Mouse (Mus musculus): ENCODE data around the gene Rrh. TPM values are rescaled to one million over a fixed set of nuclear protein-coding genes. Genes with fewer than 3 reads are reported as not detected.

The Rrh gene
- polyA plus RNA-seq, 1 experiment from 2014 or later = not detected

- H3K4me2 ChIP-seq (replicated peaks; ENCODE audit: low read depth, low read length) = peak within 1 kb of the TSS; percentile 83
- H3K36me3 ChIP-seq (ENCODE audit: insufficient read depth, low read length) = peaks cover 8% of the 10 kb centered on the region
- H3K27ac ChIP-seq (ENCODE audit: low read length) = peak within 1 kb of the TSS; percentile 95
- peaks cover 22% of the 10 kb centered on the region for H3K4me1 ChIP-seq (ENCODE audit: insufficient read depth, low read length)
- peak; percentile 93 for ATAC-seq (ENCODE audit: low FRiP score, low TSS enrichment)
- H3K4me3 ChIP-seq (ENCODE audit: low read length) = peak within 1 kb of the TSS; percentile 88
- no peaks in the 10 kb centered on the region for H3K27me3 ChIP-seq (ENCODE audit: insufficient read depth, low read length)
- WGBS = under 1% methylated on average over 56 of the region's 60 CpGs
- peak within 1 kb of the TSS; percentile 86 for H3K9ac ChIP-seq (replicated peaks; ENCODE audit: low read length)
- H3K9me3 ChIP-seq (ENCODE audit: low read length) = no peaks in the 10 kb centered on the region
These were observed 8.7 kb upstream of the Rrh start, which contains the start of gene Gar1 for GRCm38 (mm10) chr3:129831035-129831568. Gene Gar1 (minus strand): TSS chr3:129831396.

GRCm38 (mm10) chr3:129830626-129831025, 8.2 kb upstream of the Rrh start:
- ATAC-seq (ENCODE audit: low FRiP score, low TSS enrichment) = no peak
- H3K4me3 ChIP-seq (ENCODE audit: low read length) = peak overlapping the region; percentile 88
- H3K4me2 ChIP-seq (replicated peaks; ENCODE audit: low read depth, low read length) = peak overlapping the region; percentile 83
- WGBS = 1% methylated on average over 38 of the region's 45 CpGs
- no peaks in the 10 kb centered on the region for H3K9me3 ChIP-seq (ENCODE audit: low read length)
- H3K27me3 ChIP-seq (ENCODE audit: insufficient read depth, low read length) = no peaks in the 10 kb centered on the region
- peaks cover 20% of the 10 kb centered on the region for H3K4me1 ChIP-seq (ENCODE audit: insufficient read depth, low read length)
- H3K9ac ChIP-seq (replicated peaks; ENCODE audit: low read length) = peak overlapping the region; percentile 86
- peak overlapping the region; percentile 95 for H3K27ac ChIP-seq (ENCODE audit: low read length)
- peaks cover 10% of the 10 kb centered on the region for H3K36me3 ChIP-seq (ENCODE audit: insufficient read depth, low read length)

DNA sequence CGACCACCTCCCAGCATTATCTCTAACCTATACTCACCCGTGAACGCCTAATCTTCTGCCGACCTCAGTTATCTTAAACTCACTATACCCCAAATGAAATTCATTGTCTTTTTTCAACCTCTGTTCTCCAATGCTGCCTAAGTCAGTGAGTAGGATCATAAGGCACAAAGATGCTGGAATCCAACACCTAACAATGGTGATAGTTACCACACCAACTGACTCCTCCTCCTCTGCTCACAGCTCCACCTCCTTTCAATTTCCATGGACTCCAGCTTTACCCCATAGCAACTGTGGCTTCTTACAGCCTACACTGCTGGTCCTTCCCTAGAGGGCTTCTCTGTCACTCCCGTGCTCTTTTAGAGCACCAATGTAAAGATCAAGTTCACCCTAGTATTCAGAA, 5.3 kb upstream of the Rrh start:
- Histone ChIP-seq H3K4me3 (ENCODE audit: low read length) (no peak overlapping the region), H3K36me3 (ENCODE audit: insufficient read depth, low read length) (peaks cover 20% of the 10 kb centered on the region), H3K4me1 (ENCODE audit: insufficient read depth, low read length) (peaks cover 17% of the 10 kb centered on the region), H3K4me2 (replicated peaks; ENCODE audit: low read depth, low read length) (no peak overlapping the region), H3K27me3 (ENCODE audit: insufficient read depth, low read length) (no peaks in the 10 kb centered on the region), H3K27ac (ENCODE audit: low read length) (no peak overlapping the region), H3K9me3 (ENCODE audit: low read length) (no peaks in the 10 kb centered on the region), H3K9ac (replicated peaks; ENCODE audit: low read length) (no peak overlapping the region)
- 97% methylated on average over 5 of the region's 5 CpGs for WGBS
- no peak for ATAC-seq (ENCODE audit: low FRiP score, low TSS enrichment)

- H3K9ac ChIP-seq (replicated peaks; ENCODE audit: low read length) = no peak overlapping the region
- ATAC-seq (ENCODE audit: low FRiP score, low TSS enrichment) = no peak
- no peak overlapping the region for H3K4me2 ChIP-seq (replicated peaks; ENCODE audit: low read depth, low read length)
- H3K36me3 ChIP-seq (ENCODE audit: insufficient read depth, low read length) = peaks cover 20% of the 10 kb centered on the region
- peaks cover 15% of the 10 kb centered on the region for H3K4me1 ChIP-seq (ENCODE audit: insufficient read depth, low read length)
- H3K27me3 ChIP-seq (ENCODE audit: insufficient read depth, low read length) = no peaks in the 10 kb centered on the region
- no peak overlapping the region for H3K4me3 ChIP-seq (ENCODE audit: low read length)
- 87% methylated on average over 10 of the region's 10 CpGs for WGBS
- no peak overlapping the region for H3K27ac ChIP-seq (ENCODE audit: low read length)
- H3K9me3 ChIP-seq (ENCODE audit: low read length) = no peaks in the 10 kb centered on the region
These were observed 4.3 kb upstream of the Rrh start for GRCm38 (mm10) chr3:129826691-129827090.

DNA sequence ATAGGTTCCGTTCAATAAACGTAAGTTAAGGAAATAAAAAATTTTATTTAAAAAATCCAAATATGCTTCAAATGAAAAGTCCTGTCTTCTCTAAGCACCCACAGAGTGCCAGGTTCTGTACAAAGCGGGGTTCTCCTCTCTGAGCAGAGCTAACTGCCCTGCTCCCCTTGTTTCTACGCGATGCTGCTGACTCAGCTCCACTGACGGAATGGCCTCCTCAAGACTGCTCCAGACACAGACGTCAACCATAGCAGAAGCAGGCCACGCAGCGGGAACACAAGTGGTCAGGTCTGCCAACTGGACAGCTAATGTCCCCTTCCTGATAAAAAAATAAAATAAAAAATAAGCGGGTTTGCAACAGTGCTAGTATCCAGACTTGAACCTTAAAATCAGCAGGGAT, 2.5 kb upstream of the Rrh start:
- Histone ChIP-seq H3K27ac (ENCODE audit: low read length) (no peak overlapping the region), H3K9ac (replicated peaks; ENCODE audit: low read length) (no peak overlapping the region), H3K4me1 (ENCODE audit: insufficient read depth, low read length) (peaks cover 10% of the 10 kb centered on the region), H3K36me3 (ENCODE audit: insufficient read depth, low read length) (peaks cover 20% of the 10 kb centered on the region), H3K4me2 (replicated peaks; ENCODE audit: low read depth, low read length) (no peak overlapping the region), H3K27me3 (ENCODE audit: insufficient read depth, low read length) (no peaks in the 10 kb centered on the region), H3K4me3 (ENCODE audit: low read length) (no peak overlapping the region), H3K9me3 (ENCODE audit: low read length) (no peaks in the 10 kb centered on the region)
- ATAC-seq (ENCODE audit: low FRiP score, low TSS enrichment) = no peak
- WGBS = 90% methylated on average over 10 of the region's 10 CpGs

- Histone ChIP-seq H3K4me3 (ENCODE audit: low read length) (no peak overlapping the region), H3K4me2 (replicated peaks; ENCODE audit: low read depth, low read length) (no peak overlapping the region)
- 94% methylated on average over 4 of the region's 4 CpGs for WGBS
These were observed 1.8 kb upstream of the Rrh start for GRCm38 (mm10) chr3:129824146-129824545.

GRCm38 (mm10) chr3:129823293-129823692, 906 bp upstream of the Rrh start:
- H3K4me3 ChIP-seq (ENCODE audit: low read length) = no peak overlapping the region
- ATAC-seq (ENCODE audit: low FRiP score, low TSS enrichment) = no peak
- no peak overlapping the region for H3K27ac ChIP-seq (ENCODE audit: low read length)
- H3K4me2 ChIP-seq (replicated peaks; ENCODE audit: low read depth, low read length) = no peak overlapping the region
- H3K4me1 ChIP-seq (ENCODE audit: insufficient read depth, low read length) = no peaks in the 10 kb centered on the region
- H3K36me3 ChIP-seq (ENCODE audit: insufficient read depth, low read length) = peaks cover 20% of the 10 kb centered on the region
- H3K9ac ChIP-seq (replicated peaks; ENCODE audit: low read length) = no peak overlapping the region
- no peaks in the 10 kb centered on the region for H3K27me3 ChIP-seq (ENCODE audit: insufficient read depth, low read length)
- H3K9me3 ChIP-seq (ENCODE audit: low read length) = no peaks in the 10 kb centered on the region
- WGBS = 60% methylated on average over 5 of the region's 5 CpGs

More at GRCm38 (mm10) chr3:129824146-129824545, 1.8 kb upstream of the Rrh start:
- Histone ChIP-seq H3K27me3 (ENCODE audit: insufficient read depth, low read length) (no peaks in the 10 kb centered on the region), H3K4me1 (ENCODE audit: insufficient read depth, low read length) (peaks cover 2% of the 10 kb centered on the region; the same call in 1 of the 2 replicates), H3K9ac (replicated peaks; ENCODE audit: low read length) (no peak overlapping the region), H3K27ac (ENCODE audit: low read length) (no peak overlapping the region), H3K9me3 (ENCODE audit: low read length) (no peaks in the 10 kb centered on the region), H3K36me3 (ENCODE audit: insufficient read depth, low read length) (peaks cover 20% of the 10 kb centered on the region)
- ATAC-seq (ENCODE audit: low FRiP score, low TSS enrichment) = no peak

DNA sequence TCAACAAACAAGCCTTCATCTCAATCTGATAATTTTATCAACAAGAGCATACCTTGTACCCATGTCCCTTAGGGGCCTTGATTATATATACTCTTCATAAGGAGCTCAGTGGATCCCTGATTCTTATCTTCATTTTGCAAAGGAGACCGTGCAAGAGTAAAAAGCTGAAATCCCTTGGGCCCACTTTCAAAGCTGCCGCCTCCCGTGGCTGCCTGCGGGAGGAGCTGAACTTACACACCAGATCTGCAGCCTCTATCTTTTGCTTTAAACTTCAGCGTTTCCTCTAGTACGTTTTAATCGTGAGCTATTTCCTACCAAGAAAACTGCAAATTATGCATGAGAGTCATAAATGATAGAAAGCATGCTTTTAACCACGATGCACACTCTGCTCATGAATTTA, 651 bp downstream of the Rrh start:
- H3K27me3 ChIP-seq (ENCODE audit: insufficient read depth, low read length) = no peaks in the 10 kb centered on the region
- no peak overlapping the region for H3K27ac ChIP-seq (ENCODE audit: low read length)
- no peak overlapping the region for H3K9ac ChIP-seq (replicated peaks; ENCODE audit: low read length)
- H3K4me2 ChIP-seq (replicated peaks; ENCODE audit: low read depth, low read length) = no peak overlapping the region
- peaks cover 18% of the 10 kb centered on the region for H3K36me3 ChIP-seq (ENCODE audit: insufficient read depth, low read length)
- H3K9me3 ChIP-seq (ENCODE audit: low read length) = no peaks in the 10 kb centered on the region
- ATAC-seq (ENCODE audit: low FRiP score, low TSS enrichment) = no peak
- no peak overlapping the region for H3K4me3 ChIP-seq (ENCODE audit: low read length)
- 74% methylated on average over 8 of the region's 8 CpGs for WGBS
- H3K4me1 ChIP-seq (ENCODE audit: insufficient read depth, low read length) = no peaks in the 10 kb centered on the region

GRCm38 (mm10) chr3:129820847-129821246, 1.5 kb downstream of the Rrh start:
- ATAC-seq (ENCODE audit: low FRiP score, low TSS enrichment) = no peak
- no peaks in the 10 kb centered on the region for H3K4me1 ChIP-seq (ENCODE audit: insufficient read depth, low read length)
- H3K27ac ChIP-seq (ENCODE audit: low read length) = no peak overlapping the region
- no peak overlapping the region for H3K9ac ChIP-seq (replicated peaks; ENCODE audit: low read length)
- no peaks in the 10 kb centered on the region for H3K9me3 ChIP-seq (ENCODE audit: low read length)
- no peaks in the 10 kb centered on the region for H3K27me3 ChIP-seq (ENCODE audit: insufficient read depth, low read length)
- WGBS = 68% methylated on average over 9 of the region's 9 CpGs
- no peak overlapping the region for H3K4me3 ChIP-seq (ENCODE audit: low read length)
- no peak overlapping the region for H3K4me2 ChIP-seq (replicated peaks; ENCODE audit: low read depth, low read length)
- H3K36me3 ChIP-seq (ENCODE audit: insufficient read depth, low read length) = peaks cover 10% of the 10 kb centered on the region

GRCm38 (mm10) chr3:129803765-129804164, 18.6 kb downstream of the Rrh start, which contains the start of gene Lrit3:
Gene Lrit3 (minus strand): TSS chr3:129804030.
- Histone ChIP-seq H3K36me3 (ENCODE audit: insufficient read depth, low read length) (no peaks in the 10 kb centered on the region), H3K4me1 (ENCODE audit: insufficient read depth, low read length) (no peaks in the 10 kb centered on the region), H3K27ac (ENCODE audit: low read length) (no peak within 1 kb of the TSS), H3K9ac (replicated peaks; ENCODE audit: low read length) (no peak within 1 kb of the TSS), H3K27me3 (ENCODE audit: insufficient read depth, low read length) (no peaks in the 10 kb centered on the region), H3K4me2 (replicated peaks; ENCODE audit: low read depth, low read length) (no peak within 1 kb of the TSS), H3K9me3 (ENCODE audit: low read length) (no peaks in the 10 kb centered on the region), H3K4me3 (ENCODE audit: low read length) (no peak within 1 kb of the TSS)
- WGBS = 78% methylated on average over 10 of the region's 10 CpGs
- no peak for ATAC-seq (ENCODE audit: low FRiP score, low TSS enrichment)
